7 mouse cellular contexts compared by ENCODE assay signal in genomic region chr5:138441286-138442194, GRCm38 (mm10). TPM values are rescaled to one million over a fixed set of nuclear protein-coding genes. Genes with fewer than 3 reads are reported as not detected.
DNase-seq lines count a peak whose midpoint lies in the region; ATAC-seq lines count a peak whose summit lies in the region.

Zfp157 (plus strand) TSS chr5:138441468.

- no peaks in the 10 kb centered on the region for H3K9me3 ChIP-seq in embryonic facial prominence, embryonic 11.5 days (replicated peaks; ENCODE audit: control insufficient read depth, low read length)
- no peaks in the 10 kb centered on the region for H3K9me3 ChIP-seq in limb, embryonic 10.5 days (replicated peaks)
- no peaks in the 10 kb centered on the region for H3K9me3 ChIP-seq in midbrain, embryonic 13.5 days

- H3K4me2 ChIP-seq in embryonic facial prominence, embryonic 11.5 days (ENCODE audit: low read depth, low read length) = peak within 1 kb of the TSS; percentile 34
- peak within 1 kb of the TSS; percentile 81 for H3K4me2 ChIP-seq in midbrain, embryonic 13.5 days (replicated peaks)

- peak within 1 kb of the TSS; percentile 99 for H3K9ac ChIP-seq in embryonic facial prominence, embryonic 11.5 days (replicated peaks; ENCODE audit: low read length)
- H3K9ac ChIP-seq in midbrain, embryonic 13.5 days (replicated peaks) = peak within 1 kb of the TSS; percentile 97

- peak; percentile 100 for ATAC-seq in embryonic facial prominence, embryonic 11.5 days (replicated peaks; ENCODE audit: insufficient number of reproducible peaks, low FRiP score, low TSS enrichment, low read depth)
- ATAC-seq in granulocyte monocyte progenitor cell, adult 5-6 weeks (replicated peaks; ENCODE audit: poor library complexity, severe bottlenecking) = peak; percentile 100
- peak; percentile 100 for ATAC-seq in midbrain, embryonic 13.5 days

- no peaks in the 10 kb centered on the region for H3K27me3 ChIP-seq in embryonic facial prominence, embryonic 11.5 days (ENCODE audit: control insufficient read depth, insufficient read depth, low read length)
- H3K27me3 ChIP-seq in limb, embryonic 10.5 days (ENCODE audit: low read depth, poor library complexity, severe bottlenecking) = no peaks in the 10 kb centered on the region
- no peaks in the 10 kb centered on the region for H3K27me3 ChIP-seq in midbrain, embryonic 13.5 days

- WGBS in embryonic facial prominence, embryonic 11.5 days = 0% methylated on average over 49 of the region's 49 CpGs
- under 1% methylated on average over 49 of the region's 49 CpGs for WGBS in limb, embryonic 10.5 days
- WGBS in midbrain, embryonic 13.5 days = under 1% methylated on average over 49 of the region's 49 CpGs

- H3K27ac ChIP-seq in embryonic facial prominence, embryonic 11.5 days (replicated peaks; ENCODE audit: low read depth, low read length) = peak within 1 kb of the TSS; percentile 62
- peak within 1 kb of the TSS; percentile 91 for H3K27ac ChIP-seq in limb, embryonic 10.5 days
- H3K27ac ChIP-seq in midbrain, embryonic 13.5 days = peak within 1 kb of the TSS; percentile 96

- H3K4me1 ChIP-seq in embryonic facial prominence, embryonic 11.5 days (ENCODE audit: control insufficient read depth, insufficient read depth, low read length) = no peaks in the 10 kb centered on the region
- H3K4me1 ChIP-seq in limb, embryonic 10.5 days = peaks cover 15% of the 10 kb centered on the region
- peaks cover 35% of the 10 kb centered on the region for H3K4me1 ChIP-seq in midbrain, embryonic 13.5 days (replicated peaks)

- peaks cover 7% of the 10 kb centered on the region for H3K36me3 ChIP-seq in embryonic facial prominence, embryonic 11.5 days (replicated peaks; ENCODE audit: control insufficient read depth, insufficient read depth, low read depth, low read length)
- peaks cover 38% of the 10 kb centered on the region for H3K36me3 ChIP-seq in limb, embryonic 10.5 days
- peaks cover 30% of the 10 kb centered on the region for H3K36me3 ChIP-seq in midbrain, embryonic 13.5 days

- peak; percentile 92 for DNase-seq in adrenal gland, postnatal 14 days
- peak; percentile 97 for DNase-seq in embryonic facial prominence, embryonic 11.5 days (ENCODE audit: low spot score)
- DNase-seq in kidney, adult 11 months = peak; percentile 92
- DNase-seq in limb, embryonic 10.5 days (ENCODE audit: low spot score) = peak; percentile 86
- peak; percentile 65 for DNase-seq in spleen, adult 12 weeks (ENCODE audit: low spot score)

- H3K4me3 ChIP-seq in embryonic facial prominence, embryonic 11.5 days (ENCODE audit: low read depth, low read length) = peak within 1 kb of the TSS; percentile 94
- peak within 1 kb of the TSS; percentile 66 for H3K4me3 ChIP-seq in limb, embryonic 10.5 days
- peak within 1 kb of the TSS; percentile 98 for H3K4me3 ChIP-seq in midbrain, embryonic 13.5 days (replicated peaks)

RNA-seq across cellular contexts. Expression of gene Zfp157, which starts in this region (rescaled TPM):
- 9.6 and 10.6 TPM in 2 replicates for total RNA-seq in adrenal gland, postnatal 14 days (2021)
- 45.8 and 49.3 TPM in 2 replicates for polyA plus RNA-seq in embryonic facial prominence, embryonic 11.5 days (2014; fragmentation: Nextera tagmentation; extraction: Ambion mirVana)
- total RNA-seq in granulocyte monocyte progenitor cell, adult 5-6 weeks (2014; fragmentation: Nextera tagmentation) = 16.7 and 21.8 TPM in 2 replicates
- 12.3 and 17.9 TPM in 2 replicates for total RNA-seq in granulocyte monocyte progenitor cell, adult 5-6 weeks (2017)
- 34.5 and 45.1 TPM in 2 replicates for polyA plus RNA-seq in limb, embryonic 10.5 days (2016; fragmentation: Nextera tagmentation; extraction: Ambion mirVana)
- polyA plus RNA-seq in midbrain, embryonic 13.5 days (2015; fragmentation: Nextera tagmentation; extraction: Ambion mirVana) = 76.3 and 77.6 TPM in 2 replicates

Comparison
In these comparisons a context has a peak if more than half of its experiments do, and no peak if none do; other contexts are left out.
1. Peak in every context shown above with its lines: DNase-seq, ATAC-seq, H3K4me3 ChIP-seq and H3K27ac ChIP-seq.